Mouse (Mus musculus): ENCODE measurements around the gene Ubap2. TPM values are rescaled to one million over a fixed set of nuclear protein-coding genes. Genes with fewer than 3 reads are reported as not detected.

The Ubap2 gene
- polyA plus RNA-seq, 1 experiment from 2014 or later = 17.9 TPM

DNA sequence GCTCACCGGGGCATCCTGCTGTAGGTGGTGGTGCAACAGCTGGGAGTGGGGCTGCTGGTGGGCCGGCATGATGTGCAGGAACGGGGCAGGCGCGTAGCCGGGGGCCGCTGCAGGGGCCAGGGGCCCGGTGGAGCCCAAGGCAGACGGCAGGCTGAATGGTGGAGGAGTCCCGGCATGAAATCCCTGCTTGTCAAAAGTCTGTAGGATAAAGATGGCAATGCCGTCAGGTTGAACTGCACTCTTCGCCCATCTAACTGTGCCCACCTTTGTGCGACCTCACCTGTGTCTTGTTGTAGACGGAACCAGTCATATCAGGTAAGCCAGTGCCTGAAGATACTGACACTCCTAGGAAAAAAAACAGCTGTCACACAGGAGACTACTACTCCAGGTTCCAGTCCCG, 79.6 kb downstream of the Ubap2 start:
- 83% methylated on average over 15 of the region's 15 CpGs for WGBS
- Histone ChIP-seq H3K27ac (replicated peaks) (no peak overlapping the region), H3K4me3 (ENCODE audit: low read depth, low read length) (no peak overlapping the region), H3K9me3 (ENCODE audit: control insufficient read depth, low read length) (no peaks in the 10 kb centered on the region), H3K4me1 (replicated peaks; ENCODE audit: control insufficient read depth, insufficient read depth) (no peaks in the 10 kb centered on the region), H3K27me3 (ENCODE audit: control insufficient read depth, insufficient read depth, low read length) (no peaks in the 10 kb centered on the region), H3K4me2 (replicated peaks; ENCODE audit: low read depth) (no peak overlapping the region), H3K36me3 (ENCODE audit: control insufficient read depth, insufficient read depth, low read length) (peaks cover 41% of the 10 kb centered on the region), H3K9ac (ENCODE audit: low read length) (no peak overlapping the region)
- no peak for ATAC-seq (ENCODE audit: low FRiP score, low TSS enrichment)
- TF ChIP-seq EP300 (optimal IDR thresholded peaks at IDR 0.05) = no peak
- no peak for TF ChIP-seq CTCF (IDR thresholded peaks at IDR 0.05; ENCODE audit: low read depth)
- DNase-seq (ENCODE audit: low spot score) = no peak

DNA sequence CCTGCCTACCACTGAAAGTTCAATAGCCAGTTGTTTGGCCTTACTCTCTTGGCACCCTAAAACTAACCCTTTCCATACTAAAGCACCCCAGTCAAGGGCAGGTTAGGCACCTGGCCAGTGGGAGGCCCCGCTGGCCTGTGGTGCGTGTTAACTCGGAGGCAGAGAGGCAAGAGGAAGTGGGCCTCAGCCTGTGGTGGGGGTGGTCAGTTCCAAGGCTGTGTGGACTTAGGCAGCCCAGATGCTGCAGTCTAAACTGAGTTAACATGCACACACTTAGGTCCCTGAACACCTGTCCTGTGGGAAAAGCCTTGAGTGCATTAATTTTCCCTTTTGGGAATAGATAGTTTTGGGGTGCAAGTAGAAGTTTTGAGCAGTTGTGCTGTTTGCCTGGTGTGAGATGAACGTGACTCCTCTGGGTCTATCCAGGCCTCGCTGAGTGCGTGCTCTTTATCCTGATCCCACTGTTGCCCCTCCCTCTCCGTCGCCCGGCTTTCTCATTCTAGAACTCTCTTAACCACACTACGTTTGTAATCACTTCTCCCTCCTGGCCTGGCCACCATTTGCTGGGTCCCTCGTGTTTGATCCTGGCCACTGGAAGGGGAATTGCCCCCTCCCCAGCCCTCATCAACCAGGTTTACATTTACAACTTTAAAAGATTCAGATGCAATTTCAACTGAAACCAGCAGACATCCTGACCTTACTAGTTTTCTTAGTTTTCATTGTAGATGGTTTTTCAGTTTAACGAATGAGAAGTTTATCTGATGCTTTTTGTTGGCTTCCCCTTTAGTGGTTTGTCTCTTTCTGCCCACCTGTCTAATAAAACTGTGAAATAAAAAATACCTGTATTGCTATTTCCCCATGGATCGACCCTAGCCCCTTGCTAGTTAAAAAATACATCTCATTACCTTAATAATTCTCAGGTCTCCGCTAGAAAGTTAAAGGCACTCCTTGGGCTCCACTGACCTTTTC, 82.1 kb downstream of the Ubap2 start:
- H3K36me3 ChIP-seq (ENCODE audit: control insufficient read depth, insufficient read depth, low read length) = peaks cover 24% of the 10 kb centered on the region
- no peak overlapping the region for H3K4me2 ChIP-seq (replicated peaks; ENCODE audit: low read depth)
- no peak overlapping the region for H3K4me3 ChIP-seq (ENCODE audit: low read depth, low read length)
- H3K9ac ChIP-seq (ENCODE audit: low read length) = no peak overlapping the region
- 60% methylated on average over 14 of the region's 14 CpGs for WGBS
- TF ChIP-seq EP300 (optimal IDR thresholded peaks at IDR 0.05) (no peak), CTCF (IDR thresholded peaks at IDR 0.05; ENCODE audit: low read depth) (no peak)
- DNase-seq (ENCODE audit: low spot score) (peak; percentile 31), ATAC-seq (ENCODE audit: low FRiP score, low TSS enrichment) (0 out of 2 replicates have a peak, but pooled peaks have one; percentile 30)
- no peaks in the 10 kb centered on the region for H3K4me1 ChIP-seq (replicated peaks; ENCODE audit: control insufficient read depth, insufficient read depth)
- H3K9me3 ChIP-seq (ENCODE audit: control insufficient read depth, low read length) = no peaks in the 10 kb centered on the region
- no peaks in the 10 kb centered on the region for H3K27me3 ChIP-seq (ENCODE audit: control insufficient read depth, insufficient read depth, low read length)
- H3K27ac ChIP-seq (replicated peaks) = no peak overlapping the region

DNA sequence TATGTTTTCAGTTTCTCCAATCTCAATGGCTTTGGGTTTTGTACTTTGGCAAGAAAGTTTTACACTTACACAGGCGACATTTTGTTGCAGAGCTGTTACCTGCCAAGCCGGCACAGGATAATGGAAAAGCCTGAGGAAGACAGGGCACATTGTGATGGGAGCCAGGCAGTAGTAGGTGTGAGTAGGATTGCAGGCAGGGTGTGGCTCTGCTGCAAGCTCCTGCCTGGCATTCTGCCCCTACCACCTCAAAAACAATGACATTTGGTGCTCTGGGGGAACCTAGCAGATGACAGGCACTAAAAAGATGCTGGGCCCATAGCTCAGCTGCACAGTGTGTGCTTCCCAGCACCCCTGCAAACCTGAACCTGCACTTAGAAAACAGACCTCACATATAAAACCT, 85.1 kb downstream of the Ubap2 start:
- H3K4me1 ChIP-seq (replicated peaks; ENCODE audit: control insufficient read depth, insufficient read depth) = no peaks in the 10 kb centered on the region
- peaks cover 12% of the 10 kb centered on the region; the same call in 1 of the 2 replicates for H3K36me3 ChIP-seq (ENCODE audit: control insufficient read depth, insufficient read depth, low read length)
- no peaks in the 10 kb centered on the region for H3K27me3 ChIP-seq (ENCODE audit: control insufficient read depth, insufficient read depth, low read length)
- WGBS = 81% methylated on average over 2 of the region's 2 CpGs
- H3K9me3 ChIP-seq (ENCODE audit: control insufficient read depth, low read length) = no peaks in the 10 kb centered on the region
- TF ChIP-seq EP300 (optimal IDR thresholded peaks at IDR 0.05) (no peak), CTCF (IDR thresholded peaks at IDR 0.05; ENCODE audit: low read depth) (no peak)
- no peak overlapping the region for H3K9ac ChIP-seq (ENCODE audit: low read length)
- H3K27ac ChIP-seq (replicated peaks) = no peak overlapping the region
- H3K4me3 ChIP-seq (ENCODE audit: low read depth, low read length) = no peak overlapping the region
- DNase-seq (ENCODE audit: low spot score) = no peak
- ATAC-seq (ENCODE audit: low FRiP score, low TSS enrichment) = no peak
- no peak overlapping the region for H3K4me2 ChIP-seq (replicated peaks; ENCODE audit: low read depth)

DNA sequence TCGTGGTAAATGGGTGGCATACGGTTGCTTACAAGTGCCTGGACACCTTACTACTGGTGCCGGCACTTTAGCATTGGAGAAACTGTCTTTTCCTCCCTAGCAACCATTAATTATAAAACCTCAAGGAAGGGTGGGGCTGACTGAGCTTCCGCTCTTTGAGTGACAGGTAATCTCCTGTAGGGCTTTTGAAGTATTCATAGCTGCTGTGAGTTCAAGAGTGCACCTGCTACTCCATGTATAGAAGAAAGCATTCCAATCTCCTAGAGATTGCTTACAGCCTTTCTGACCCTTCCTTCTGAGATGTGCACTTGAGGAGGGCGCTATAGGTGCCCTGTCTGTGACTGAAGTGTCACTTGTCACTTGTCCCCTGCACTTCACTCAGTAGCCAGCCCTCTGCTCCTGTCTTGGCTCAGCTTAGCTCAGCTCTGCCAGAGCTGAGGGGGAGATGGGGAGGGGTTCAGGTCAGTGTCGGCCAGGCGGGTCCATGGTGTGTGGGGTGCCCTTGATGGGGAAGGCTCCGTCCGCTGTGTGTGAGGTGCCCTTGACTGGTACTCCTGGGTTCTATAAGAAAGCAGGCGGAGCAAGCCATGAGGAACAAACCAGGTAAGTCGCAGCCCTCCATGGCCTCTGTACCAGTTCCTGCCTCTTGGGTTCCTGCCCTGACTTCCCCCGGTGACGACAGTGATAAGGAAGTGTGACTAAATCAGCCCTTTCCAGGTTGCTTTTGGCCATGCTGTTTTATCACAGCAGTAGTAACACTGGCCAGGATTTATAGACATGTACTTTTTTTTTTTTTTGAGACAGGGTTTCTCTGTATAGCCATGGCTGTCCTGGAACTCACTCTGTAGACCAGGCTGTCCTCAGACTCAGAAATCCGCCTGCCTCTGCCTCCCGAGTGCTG, 94.9 kb downstream of the Ubap2 start:
- Histone ChIP-seq H3K4me2 (replicated peaks; ENCODE audit: low read depth) (no peak overlapping the region), H3K4me1 (replicated peaks; ENCODE audit: control insufficient read depth, insufficient read depth) (no peaks in the 10 kb centered on the region), H3K9me3 (ENCODE audit: control insufficient read depth, low read length) (no peaks in the 10 kb centered on the region), H3K9ac (ENCODE audit: low read length) (no peak overlapping the region), H3K27ac (replicated peaks) (no peak overlapping the region), H3K4me3 (ENCODE audit: low read depth, low read length) (no peak overlapping the region), H3K27me3 (ENCODE audit: control insufficient read depth, insufficient read depth, low read length) (no peaks in the 10 kb centered on the region), H3K36me3 (ENCODE audit: control insufficient read depth, insufficient read depth, low read length) (peaks cover 12% of the 10 kb centered on the region; the same call in 1 of the 2 replicates)
- no peak for TF ChIP-seq EP300 (optimal IDR thresholded peaks at IDR 0.05)
- no peak for TF ChIP-seq CTCF (IDR thresholded peaks at IDR 0.05; ENCODE audit: low read depth)
- no peak for DNase-seq (ENCODE audit: low spot score)
- ATAC-seq (ENCODE audit: low FRiP score, low TSS enrichment) = peak; percentile 67
- 81% methylated on average over 15 of the region's 15 CpGs for WGBS

DNA sequence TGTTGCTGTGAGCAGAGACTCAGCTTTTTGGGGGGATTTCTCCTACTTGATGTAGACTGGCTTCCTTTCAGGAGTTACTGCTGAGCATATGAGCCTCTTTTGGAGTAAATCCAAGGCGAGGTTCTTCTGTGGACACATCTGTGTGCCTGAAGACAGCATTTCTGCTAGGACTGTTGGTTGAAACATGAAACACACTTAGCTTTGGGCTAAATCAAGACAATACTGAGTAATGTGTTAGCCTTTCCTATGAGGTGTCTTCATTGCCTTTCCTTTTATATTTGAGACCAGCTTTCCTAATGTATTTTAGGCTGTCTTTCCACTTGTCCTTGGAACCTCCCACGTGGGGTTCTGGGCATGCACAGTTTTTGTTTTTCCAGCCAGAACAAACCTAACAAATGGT, 100.3 kb downstream of the Ubap2 start:
- 78% methylated on average over 2 of the region's 2 CpGs for WGBS

More for the DNA sequence above, 100.3 kb downstream of the Ubap2 start:
- ATAC-seq (ENCODE audit: low FRiP score, low TSS enrichment) = no peak
- Histone ChIP-seq H3K4me1 (replicated peaks; ENCODE audit: control insufficient read depth, insufficient read depth) (no peaks in the 10 kb centered on the region), H3K27ac (replicated peaks) (no peak overlapping the region), H3K9me3 (ENCODE audit: control insufficient read depth, low read length) (no peaks in the 10 kb centered on the region), H3K9ac (ENCODE audit: low read length) (no peak overlapping the region), H3K4me2 (replicated peaks; ENCODE audit: low read depth) (no peak overlapping the region), H3K36me3 (ENCODE audit: control insufficient read depth, insufficient read depth, low read length) (peaks cover 12% of the 10 kb centered on the region; the same call in 1 of the 2 replicates), H3K4me3 (ENCODE audit: low read depth, low read length) (no peak overlapping the region), H3K27me3 (ENCODE audit: control insufficient read depth, insufficient read depth, low read length) (no peaks in the 10 kb centered on the region)
- no peak for DNase-seq (ENCODE audit: low spot score)
- TF ChIP-seq EP300 (optimal IDR thresholded peaks at IDR 0.05) = no peak
- TF ChIP-seq CTCF (IDR thresholded peaks at IDR 0.05; ENCODE audit: low read depth) = no peak
